Mouse (Mus musculus): Measurements from ENCODE around the gene Gm27179.

Gm27179 gene

GRCm38 (mm10) chr14:69512449-69512848 is at the start of gene Gm27179:
Gene Gm27179, minus strand, starts transcription at chr14:69512549.
- WGBS: no CpG with 5 or more reads among the region's 2 CpGs

GRCm38 (mm10) chr14:69557550-69557949 is 45.2 kb upstream of the Gm27179 start:
- WGBS: no CpG with 5 or more reads among the region's 14 CpGs

- no CpG with 5 or more reads among the region's 8 CpGs for WGBS
Measured at GRCm38 (mm10) chr14:69556820-69557219, 44.5 kb upstream of the Gm27179 start.

GRCm38 (mm10) chr14:69555110-69555831 is 42.9 kb upstream of the Gm27179 start, which contains the start of gene Entpd4b:
Gene Entpd4b, plus strand, starts transcription at chr14:69555424.
- no CpG with 5 or more reads among the region's 68 CpGs for WGBS

GRCm38 (mm10) chr14:69547310-69547709 is 35.0 kb upstream of the Gm27179 start:
- WGBS: no CpG with 5 or more reads among the region's 4 CpGs

GRCm38 (mm10) chr14:69545052-69545451 is 32.7 kb upstream of the Gm27179 start:
- WGBS: no CpG with 5 or more reads among the region's 2 CpGs

- WGBS: no CpG with 5 or more reads among the region's 7 CpGs
Measured at GRCm38 (mm10) chr14:69544033-69544432, 31.7 kb upstream of the Gm27179 start.

- WGBS: no CpG with 5 or more reads among the region's 7 CpGs
Measured at GRCm38 (mm10) chr14:69542695-69543094, 30.3 kb upstream of the Gm27179 start.

- no CpG with 5 or more reads among the region's 5 CpGs for WGBS
Measured at GRCm38 (mm10) chr14:69540113-69540512, 27.8 kb upstream of the Gm27179 start.

GRCm38 (mm10) chr14:69536539-69536938 is 24.2 kb upstream of the Gm27179 start:
- no CpG with 5 or more reads among the region's 7 CpGs for WGBS

GRCm38 (mm10) chr14:69526202-69526601 is 13.9 kb upstream of the Gm27179 start:
- no CpG with 5 or more reads among the region's 1 CpGs for WGBS

GRCm38 (mm10) chr14:69523001-69523400 is 10.7 kb upstream of the Gm27179 start:
- no CpG with 5 or more reads among the region's 1 CpGs for WGBS

- no CpG with 5 or more reads among the region's 2 CpGs for WGBS
Measured at GRCm38 (mm10) chr14:69520810-69521209, 8.5 kb upstream of the Gm27179 start.

GRCm38 (mm10) chr14:69507000-69507399 is 5.3 kb downstream of the Gm27179 start:
- WGBS: no CpG with 5 or more reads among the region's 1 CpGs

- no CpG with 5 or more reads among the region's 29 CpGs for WGBS
Measured at GRCm38 (mm10) chr14:69503174-69503573, 9.2 kb downstream of the Gm27179 start, which contains the start of gene Gm16867. Gene Gm16867, minus strand, starts transcription at chr14:69503362.

GRCm38 (mm10) chr14:69502440-69503150 is 9.8 kb downstream of the Gm27179 start:
- no CpG with 5 or more reads among the region's 73 CpGs for WGBS

- no CpG with 5 or more reads among the region's 2 CpGs for WGBS
Measured at GRCm38 (mm10) chr14:69494946-69495345, 17.4 kb downstream of the Gm27179 start.

- no CpG with 5 or more reads among the region's 3 CpGs for WGBS
Measured at GRCm38 (mm10) chr14:69494522-69494921, 17.8 kb downstream of the Gm27179 start.

- no CpG with 5 or more reads among the region's 10 CpGs for WGBS
Measured at GRCm38 (mm10) chr14:69488001-69488400, 24.3 kb downstream of the Gm27179 start.

GRCm38 (mm10) chr14:69485466-69486135 is 26.7 kb downstream of the Gm27179 start:
- no CpG with 5 or more reads among the region's 18 CpGs for WGBS

- no CpG with 5 or more reads among the region's 11 CpGs for WGBS
Measured at GRCm38 (mm10) chr14:69473941-69474646, 38.3 kb downstream of the Gm27179 start.

- no CpG with 5 or more reads among the region's 2 CpGs for WGBS
Measured at GRCm38 (mm10) chr14:69473322-69473721, 39.0 kb downstream of the Gm27179 start.

Data from cerebral cortex, adult 2 months (tissue).